Mouse (Mus musculus) forebrain, embryonic 14.5 days (tissue): Measurements from ENCODE around the gene Mn1. TPM values are rescaled to one million over a fixed set of nuclear protein-coding genes. Genes with fewer than 3 reads are reported as not detected.

Source experiments
- ATAC-seq: fragments of 200-750 bp; cut with Nextera tagmentation; 2 replicates; pipeline ENCODE4 v1.8.0; 2017; ENCODE audit warnings: mild to moderate bottlenecking, moderate library complexity
- DNase-seq: peaks from one replicate; pipeline ENCODE4 v3.0.0-alpha.2; 2015; ENCODE audit warnings: low spot score
- H3K27ac ChIP-seq: fragments of 300-500 bp; sonication (generic); 2 replicates; pipeline ENCODE4 v1.5.1; 2014; ENCODE audit warnings: low read depth, mild to moderate bottlenecking, control low read depth, low read length, moderate library complexity
- H3K27me3 ChIP-seq: fragments of 300-500 bp; sonication (generic); replicated peaks from 2 replicates; pipeline ENCODE4 v1.6.1; 2014; ENCODE audit warnings: low read length, control low read depth, mixed read lengths; ENCODE audit not compliant: control insufficient read depth, insufficient read depth
- H3K36me3 ChIP-seq: fragments of 300-500 bp; sonication (generic); 2 replicates; pipeline ENCODE4 v1.6.1; 2014; ENCODE audit warnings: low read length, control low read depth; ENCODE audit not compliant: control insufficient read depth, insufficient read depth
- H3K4me1 ChIP-seq: fragments of 300-500 bp; sonication (generic); 2 replicates; pipeline ENCODE4 v1.6.1; 2014; ENCODE audit warnings: antibody characterized with exemption, low read length, control low read depth; ENCODE audit not compliant: control insufficient read depth, insufficient read depth
- H3K4me2 ChIP-seq: fragments of 300-500 bp; sonication (generic); 2 replicates; pipeline ENCODE4 v1.6.1; 2014; ENCODE audit warnings: mild to moderate bottlenecking, control low read depth, low read length
- H3K4me3 ChIP-seq: fragments of 300-500 bp; sonication (generic); 2 replicates; pipeline ENCODE4 v1.5.1; 2014; ENCODE audit warnings: low read depth, low read length, control low read depth
- H3K9ac ChIP-seq: fragments of 300-500 bp; sonication (generic); 2 replicates; pipeline ENCODE4 v1.6.1; 2014; ENCODE audit warnings: mild to moderate bottlenecking, low read length, control low read depth, moderate library complexity
- H3K9me3 ChIP-seq: fragments of 300-500 bp; sonication (generic); replicated peaks from 2 replicates; pipeline ENCODE4 v1.6.1; 2016; ENCODE audit warnings: low read length, control low read depth, mixed read lengths; ENCODE audit not compliant: control insufficient read depth
- WGBS: fragments of 180-500 bp; shearing (Covaris S2); extraction: QIAGEN DNeasy Blood & Tissue Kit; methylation state at CpG from one replicate; pipeline ENCODE4 v1.1.7; 2014; 5-methylcytosine and 5-hydroxymethylcytosine counted together
- polyA plus RNA-seq: library from polyadenylated mRNA; unstranded; fragments of >200 nt; fragmentation: Nextera tagmentation; extraction: Ambion mirVana; gene quantifications from 2 replicates; pipeline ENCODE4 v1.2.1, GENCODE M21; 2014

The Mn1 gene
- polyA plus RNA-seq, 1 experiment from 2014 or later: 57.2 TPM

- no peak overlapping the region for H3K4me3 ChIP-seq
- H3K9me3 ChIP-seq: no peaks in the 10 kb centered on the region
- no peak overlapping the region for H3K27ac ChIP-seq
- peaks cover 9% of the 10 kb centered on the region for H3K4me1 ChIP-seq
- H3K4me2 ChIP-seq: no peak overlapping the region
- WGBS: 58% methylated on average over 8 of the region's 8 CpGs
- 0 out of 2 replicates have a peak overlapping the region, but pooled peaks have one; percentile 5 for H3K9ac ChIP-seq
- no peaks in the 10 kb centered on the region for H3K27me3 ChIP-seq
- ATAC-seq: no peak
- H3K36me3 ChIP-seq: peaks cover 62% of the 10 kb centered on the region
- DNase-seq: no peak
Observed at GRCm38 (mm10) chr5:111449700-111450099, 32.5 kb downstream of the Mn1 start.

- DNase-seq (no peak), ATAC-seq (no peak)
- no peak overlapping the region for H3K4me2 ChIP-seq
- 88% methylated on average over 5 of the region's 5 CpGs for WGBS
- peaks cover 67% of the 10 kb centered on the region for H3K36me3 ChIP-seq
- no peak overlapping the region for H3K4me3 ChIP-seq
- H3K9me3 ChIP-seq: no peaks in the 10 kb centered on the region
- no peaks in the 10 kb centered on the region for H3K4me1 ChIP-seq
- no peak overlapping the region for H3K27ac ChIP-seq
- no peak overlapping the region for H3K9ac ChIP-seq
- H3K27me3 ChIP-seq: no peaks in the 10 kb centered on the region
Observed at GRCm38 (mm10) chr5:111454240-111454639, 37.1 kb downstream of the Mn1 start.

GRCm38 (mm10) chr5:111454876-111455275 lies 37.7 kb downstream of the Mn1 start:
- Histone ChIP-seq H3K4me3 (no peak overlapping the region), H3K27me3 (no peaks in the 10 kb centered on the region), H3K4me2 (no peak overlapping the region), H3K4me1 (no peaks in the 10 kb centered on the region), H3K9ac (no peak overlapping the region), H3K27ac (no peak overlapping the region), H3K9me3 (no peaks in the 10 kb centered on the region), H3K36me3 (peaks cover 63% of the 10 kb centered on the region)
- ATAC-seq (no peak), DNase-seq (no peak)
- over 99% methylated on average over 6 of the region's 6 CpGs for WGBS

GRCm38 (mm10) chr5:111458675-111459074 lies 41.5 kb downstream of the Mn1 start:
- Histone ChIP-seq H3K4me2 (no peak overlapping the region), H3K4me3 (no peak overlapping the region), H3K9me3 (no peaks in the 10 kb centered on the region), H3K4me1 (no peaks in the 10 kb centered on the region), H3K27me3 (no peaks in the 10 kb centered on the region), H3K36me3 (peaks cover 50% of the 10 kb centered on the region), H3K27ac (no peak overlapping the region), H3K9ac (no peak overlapping the region)
- no peak for DNase-seq
- WGBS: 84% methylated on average over 6 of the region's 6 CpGs
- ATAC-seq: peak; percentile 49; the same call in 1 of the 2 replicates

- H3K27ac ChIP-seq: 0 out of 2 replicates have a peak overlapping the region, but pooled peaks have one; percentile 48
- DNase-seq: no peak
- H3K9ac ChIP-seq: no peak overlapping the region
- no peaks in the 10 kb centered on the region for H3K36me3 ChIP-seq
- no peaks in the 10 kb centered on the region for H3K9me3 ChIP-seq
- 60% methylated on average over 11 of the region's 11 CpGs for WGBS
- H3K27me3 ChIP-seq: no peaks in the 10 kb centered on the region
- H3K4me2 ChIP-seq: no peak overlapping the region
- H3K4me1 ChIP-seq: no peaks in the 10 kb centered on the region
- ATAC-seq: no peak
- no peak overlapping the region for H3K4me3 ChIP-seq
Observed at GRCm38 (mm10) chr5:111465811-111466299, 48.7 kb downstream of the Mn1 start.

- WGBS: 82% methylated on average over 9 of the region's 9 CpGs
- Histone ChIP-seq H3K27me3 (no peaks in the 10 kb centered on the region), H3K9ac (no peak overlapping the region), H3K27ac (no peak overlapping the region), H3K36me3 (no peaks in the 10 kb centered on the region), H3K9me3 (no peaks in the 10 kb centered on the region), H3K4me1 (no peaks in the 10 kb centered on the region), H3K4me2 (no peak overlapping the region), H3K4me3 (no peak overlapping the region)
- DNase-seq (no peak), ATAC-seq (no peak)
Observed at GRCm38 (mm10) chr5:111466429-111466828, 49.3 kb downstream of the Mn1 start.

- H3K4me1 ChIP-seq: no peaks in the 10 kb centered on the region
- ATAC-seq (no peak), DNase-seq (no peak)
- no peak overlapping the region for H3K4me2 ChIP-seq
- no peaks in the 10 kb centered on the region for H3K9me3 ChIP-seq
- H3K36me3 ChIP-seq: no peaks in the 10 kb centered on the region
- no peak overlapping the region for H3K9ac ChIP-seq
- no peak overlapping the region for H3K27ac ChIP-seq
- H3K4me3 ChIP-seq: no peak overlapping the region
- H3K27me3 ChIP-seq: no peaks in the 10 kb centered on the region
- 85% methylated on average over 5 of the region's 5 CpGs for WGBS
Observed at GRCm38 (mm10) chr5:111467699-111468098, 50.5 kb downstream of the Mn1 start.

- H3K4me2 ChIP-seq: no peak overlapping the region
- H3K4me3 ChIP-seq: no peak overlapping the region
- 89% methylated on average over 7 of the region's 7 CpGs for WGBS
- no peaks in the 10 kb centered on the region for H3K4me1 ChIP-seq
- no peaks in the 10 kb centered on the region for H3K9me3 ChIP-seq
- no peaks in the 10 kb centered on the region for H3K36me3 ChIP-seq
- H3K27me3 ChIP-seq: no peaks in the 10 kb centered on the region
- ATAC-seq (no peak), DNase-seq (no peak)
- no peak overlapping the region for H3K27ac ChIP-seq
- H3K9ac ChIP-seq: no peak overlapping the region
Observed at GRCm38 (mm10) chr5:111469195-111469882, 52.2 kb downstream of the Mn1 start.

GRCm38 (mm10) chr5:111470875-111471274 lies 53.7 kb downstream of the Mn1 start:
- H3K9ac ChIP-seq: no peak overlapping the region
- WGBS: 88% methylated on average over 4 of the region's 4 CpGs
- no peaks in the 10 kb centered on the region for H3K27me3 ChIP-seq
- no peak overlapping the region for H3K27ac ChIP-seq
- no peak for ATAC-seq
- DNase-seq: no peak
- H3K4me2 ChIP-seq: no peak overlapping the region
- H3K36me3 ChIP-seq: no peaks in the 10 kb centered on the region
- no peaks in the 10 kb centered on the region for H3K9me3 ChIP-seq
- H3K4me1 ChIP-seq: peaks cover 5% of the 10 kb centered on the region; the same call in 1 of the 2 replicates
- H3K4me3 ChIP-seq: no peak overlapping the region
